Mouse (Mus musculus): Measurements from ENCODE around the gene Sin3b.

GRCm38 (mm10) chr8:72712569-72712968 lies 10.5 kb upstream of the Sin3b start:
- TF ChIP-seq GATA1 (IDR thresholded peaks at IDR 0.05; ENCODE audit: low read length) = no peak
- no peak for TF ChIP-seq TAL1 (IDR thresholded peaks at IDR 0.05; ENCODE audit: low read length)

Data from erythroblast, embryonic 14.5 days (primary cell).